Mouse (Mus musculus): ENCODE data around the gene Arhgap31. TPM values are rescaled to one million over a fixed set of nuclear protein-coding genes. Genes with fewer than 3 reads are reported as not detected.
A peak's percentile ranks its signal among the peaks of the same experiment; 100 is the strongest.

Gene Arhgap31
- total RNA-seq, 2 experiments from 2014 or later = 18.0 to 19.5 TPM

GRCm38 (mm10) chr16:38652653-38653052 lies 60.4 kb downstream of the Arhgap31 start:
- no peak for DNase-seq (ENCODE audit: low spot score in 2 of 2)

- no peak for DNase-seq (ENCODE audit: low spot score in 2 of 2)
Measured at GRCm38 (mm10) chr16:38651721-38652231, 61.3 kb downstream of the Arhgap31 start.

DNA sequence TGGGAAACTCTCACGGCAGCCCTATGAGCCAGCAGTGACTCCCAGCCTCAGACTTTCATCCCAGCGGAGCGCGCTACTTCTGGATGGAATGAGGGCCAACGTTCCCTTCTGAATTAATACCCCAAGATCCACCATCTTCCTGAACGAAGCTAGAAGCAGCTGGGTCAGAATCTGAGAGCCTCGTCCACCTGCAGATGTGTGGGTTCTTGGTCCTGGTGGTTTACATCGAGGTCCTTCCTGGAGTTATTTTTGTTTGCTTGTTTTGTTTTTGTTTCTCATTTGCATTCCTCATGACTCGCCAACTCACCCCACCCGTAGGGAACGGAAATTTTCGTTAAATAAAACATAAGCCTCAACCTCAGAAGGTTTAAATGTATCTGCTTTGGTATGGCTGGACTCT lies 61.8 kb downstream of the Arhgap31 start:
- DNase-seq (ENCODE audit: low spot score in 2 of 2) = no peak

DNA sequence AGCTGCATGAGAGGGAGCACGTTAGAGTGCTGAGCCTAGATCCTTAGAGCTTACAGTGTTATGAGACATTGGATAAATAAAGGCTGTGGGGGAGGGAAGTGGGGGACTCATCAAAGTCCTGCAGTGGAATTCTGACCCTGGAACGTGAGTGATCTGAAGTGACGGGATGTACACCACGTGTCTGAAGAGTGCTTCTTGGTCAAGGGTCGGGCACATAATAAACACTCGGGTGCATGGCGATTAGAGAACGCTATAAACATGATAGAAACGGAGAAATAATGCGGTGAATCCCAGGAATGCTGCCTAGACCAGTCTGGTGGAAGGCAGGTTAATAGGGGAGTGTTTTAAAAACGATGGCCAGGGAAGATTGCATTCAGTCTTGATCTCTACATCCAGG lies 63.6 kb downstream of the Arhgap31 start:
- no peak for DNase-seq (ENCODE audit: low spot score in 2 of 2)

DNA sequence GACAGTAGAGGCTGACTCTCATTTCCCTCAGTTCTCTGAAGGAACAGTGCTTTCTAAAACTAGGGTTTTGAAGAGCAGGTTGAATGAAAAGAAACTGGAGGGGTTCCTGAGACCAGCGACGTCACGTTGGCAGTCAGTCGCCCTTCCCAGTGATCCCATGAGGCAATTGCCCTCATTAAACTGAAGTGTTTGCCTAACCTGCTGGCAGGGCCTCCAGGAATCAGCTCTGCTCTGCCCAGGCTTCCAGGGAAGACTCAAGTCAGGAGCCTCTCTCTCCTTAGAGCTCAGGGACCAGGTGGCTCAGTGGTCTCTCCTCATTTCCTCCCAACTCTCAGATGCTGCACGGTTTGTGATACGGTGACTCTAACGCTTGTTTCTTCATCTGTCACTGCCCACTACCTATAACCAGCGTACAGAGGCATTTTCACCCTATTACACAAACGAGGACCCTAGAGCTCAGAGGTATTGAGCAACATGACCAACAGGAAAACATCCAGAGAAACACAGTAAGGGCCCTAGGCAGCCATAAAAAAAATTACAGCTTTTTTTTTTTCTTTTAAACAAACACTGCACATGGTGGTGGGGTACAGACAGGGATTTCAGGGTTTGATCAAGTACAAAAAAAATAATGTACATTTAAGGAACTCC lies 64.2 kb downstream of the Arhgap31 start:
- DNase-seq (ENCODE audit: low spot score in 2 of 2) = no peak

- DNase-seq (ENCODE audit: low spot score in 2 of 2) = no peak
Measured at GRCm38 (mm10) chr16:38648155-38648554, 64.9 kb downstream of the Arhgap31 start.

DNA sequence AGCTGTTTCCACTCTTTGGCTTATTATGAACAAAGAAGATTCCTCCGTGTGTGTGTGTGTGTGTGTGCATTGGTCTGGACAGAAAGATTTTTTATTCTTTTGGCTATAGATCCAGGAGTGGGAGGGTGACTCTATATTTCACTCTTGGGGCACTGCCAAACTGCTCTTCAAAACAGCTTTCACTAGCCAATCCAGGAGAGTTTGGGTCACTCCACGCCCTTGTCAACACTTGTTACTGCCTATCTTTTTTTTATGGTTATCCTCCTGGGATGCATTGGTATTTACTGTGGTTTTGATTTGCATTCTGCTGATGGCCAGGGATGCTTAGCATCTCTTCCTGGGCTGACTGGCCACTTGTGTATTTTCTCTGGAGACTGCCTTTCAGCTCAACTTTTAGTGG lies 68.6 kb downstream of the Arhgap31 start:
- DNase-seq (ENCODE audit: low spot score in 2 of 2) = no peak

DNA sequence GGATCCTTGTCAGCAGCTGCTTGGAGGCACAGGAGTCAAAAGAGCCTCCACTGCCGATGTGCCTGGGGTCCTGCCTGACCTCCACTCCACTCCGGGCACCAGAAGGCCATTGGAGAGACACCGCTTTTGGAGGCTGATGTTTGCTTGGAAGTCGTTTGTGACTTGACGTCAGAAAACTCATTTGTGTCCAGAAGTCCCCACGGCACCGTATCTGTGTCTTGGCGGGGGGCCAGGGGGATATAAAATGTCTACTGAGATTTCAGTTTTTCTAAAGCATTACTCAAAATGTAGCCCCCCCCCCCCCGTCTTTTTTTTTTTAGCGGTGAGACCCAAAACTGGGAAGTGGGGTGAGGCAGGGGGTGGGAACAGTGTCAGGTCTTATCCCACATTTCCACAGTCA lies 76.0 kb downstream of the Arhgap31 start:
- DNase-seq (ENCODE audit: low spot score in 2 of 2) = no peak

DNA sequence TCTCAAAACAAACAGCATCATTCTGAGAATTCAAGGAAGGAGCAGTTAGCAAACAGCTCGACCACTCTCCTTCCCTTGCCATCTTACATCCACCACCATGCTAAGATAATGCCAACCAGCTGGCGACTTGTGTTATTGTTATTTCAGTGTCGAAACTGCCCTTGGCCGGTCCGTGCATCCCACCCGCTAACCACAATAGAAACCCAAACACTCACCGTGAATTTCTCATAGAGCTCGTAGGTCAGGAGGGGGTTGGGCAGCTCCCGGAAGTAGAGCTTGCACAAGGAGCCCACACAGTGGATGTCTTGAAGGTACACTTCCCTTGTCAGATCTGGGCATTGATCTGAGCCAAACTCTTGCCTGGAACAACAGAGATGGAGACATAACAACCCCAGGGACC lies 76.4 kb downstream of the Arhgap31 start:
- no peak for DNase-seq (ENCODE audit: low spot score in 2 of 2)

GRCm38 (mm10) chr16:38635833-38636390 lies 77.2 kb downstream of the Arhgap31 start:
- DNase-seq (ENCODE audit: low spot score in 2 of 2) = no peak

DNA sequence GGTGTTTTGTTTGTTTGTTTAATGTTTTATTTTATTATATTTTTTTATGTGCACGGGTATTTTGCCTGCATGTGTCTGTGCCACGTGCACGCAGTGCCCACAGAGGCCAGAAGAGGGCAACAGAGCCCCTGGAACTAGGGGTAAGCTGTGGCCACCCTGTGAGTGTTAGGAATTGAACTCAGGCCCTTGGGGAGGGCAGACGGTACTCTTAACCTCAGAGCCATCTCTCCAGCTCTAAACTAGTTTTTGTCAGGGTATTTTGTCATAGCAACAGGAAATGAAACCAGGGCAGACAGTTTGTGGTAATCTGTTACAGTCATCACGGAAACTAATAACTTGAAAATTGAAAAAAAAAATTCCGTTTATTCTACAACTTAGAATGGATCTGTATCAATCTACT lies 80.9 kb downstream of the Arhgap31 start:
- peak in 1 of 2 experiments; percentile 49 for DNase-seq (ENCODE audit: low spot score in 2 of 2)

DNA sequence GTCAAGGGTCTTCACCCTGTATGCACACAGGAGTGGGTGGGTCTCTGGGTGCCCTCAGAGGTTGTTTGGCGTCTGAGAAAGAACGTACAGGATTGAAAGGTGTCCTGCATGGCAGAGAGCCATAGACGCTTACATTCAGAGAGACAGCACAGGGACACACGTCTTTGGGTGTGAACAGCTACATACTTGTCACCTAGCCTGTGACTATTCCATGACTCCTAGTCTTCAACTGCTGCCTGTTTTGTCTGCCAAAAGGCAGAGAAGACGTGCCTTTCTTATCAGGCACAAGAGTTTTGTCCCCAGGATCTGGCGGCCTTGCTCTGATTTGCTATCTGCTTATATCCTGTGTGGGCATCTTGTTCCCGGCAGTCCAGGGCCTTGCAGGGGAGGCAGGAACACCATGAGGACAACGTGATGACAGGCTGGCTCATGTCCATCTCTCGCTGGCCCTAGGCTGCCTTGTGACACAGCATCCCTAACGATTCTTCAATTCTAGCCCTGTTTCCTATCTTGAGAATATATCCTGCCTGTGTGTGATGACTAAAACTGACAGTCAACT lies 87.2 kb downstream of the Arhgap31 start:
- DNase-seq (ENCODE audit: low spot score in 2 of 2) = no peak

DNA sequence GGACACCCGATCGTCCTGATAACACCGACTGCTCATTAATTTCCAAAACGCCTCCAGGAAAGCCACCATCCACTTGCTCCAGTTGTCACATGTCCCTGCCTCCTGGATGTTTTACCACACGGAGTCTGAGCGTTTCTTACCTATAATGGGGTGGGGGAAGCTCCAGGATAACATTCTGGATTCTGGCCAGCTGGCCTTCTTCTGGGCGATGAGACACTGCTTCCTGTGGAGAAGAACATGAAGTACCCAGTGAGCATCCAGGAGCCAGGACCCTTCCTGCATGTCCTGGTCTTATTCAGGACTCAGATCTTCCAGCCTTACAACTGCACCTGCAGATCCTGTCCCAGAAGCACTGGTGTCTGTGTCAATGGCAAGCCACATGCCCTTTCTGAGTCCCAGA lies 87.7 kb downstream of the Arhgap31 start:
- DNase-seq (ENCODE audit: low spot score in 2 of 2) = no peak

GRCm38 (mm10) chr16:38624303-38624702 lies 88.8 kb downstream of the Arhgap31 start:
- no peak for DNase-seq (ENCODE audit: low spot score in 2 of 2)

GRCm38 (mm10) chr16:38622283-38622682 lies 90.8 kb downstream of the Arhgap31 start:
- DNase-seq (ENCODE audit: low spot score in 2 of 2) = peak in 1 of 2 experiments; percentile 21

DNA sequence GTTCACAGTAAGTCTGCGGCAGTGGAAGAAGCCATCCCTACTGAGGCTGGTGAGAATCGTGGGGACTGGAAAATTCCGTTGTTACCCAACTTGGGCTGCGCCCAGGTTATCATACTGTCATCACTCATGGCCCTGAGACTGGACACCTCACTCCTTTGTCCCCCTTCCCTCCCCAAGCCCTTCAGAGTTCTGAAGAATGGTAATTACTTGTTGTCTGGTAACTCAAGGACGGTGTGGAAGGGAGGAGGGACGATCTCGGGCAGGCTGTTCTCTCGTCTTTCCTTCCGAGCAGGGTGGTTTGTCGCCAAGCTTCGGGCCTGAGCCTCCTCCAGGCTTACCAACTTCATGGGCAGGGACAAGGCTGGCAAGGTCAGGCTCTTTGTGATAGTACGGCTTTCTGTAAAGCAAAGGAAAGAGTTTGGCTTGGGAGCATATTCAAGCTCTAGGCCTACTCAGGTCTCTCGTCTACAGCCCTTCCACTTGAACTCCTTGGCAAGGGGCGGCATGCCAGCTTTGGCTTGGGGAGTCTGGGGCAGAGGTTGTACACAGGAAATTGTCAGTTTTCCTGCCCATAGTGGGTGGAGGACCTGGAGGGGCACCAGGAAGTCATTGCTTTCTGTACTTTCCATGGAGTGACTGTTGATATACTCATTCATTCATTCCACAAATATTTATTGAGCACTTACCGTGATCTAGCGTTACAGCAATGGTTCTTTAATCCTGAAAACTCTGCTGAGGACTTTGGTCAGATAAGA lies 92.2 kb downstream of the Arhgap31 start:
- no peak for DNase-seq (ENCODE audit: low spot score in 2 of 2)

GRCm38 (mm10) chr16:38619054-38619453 lies 94.0 kb downstream of the Arhgap31 start:
- DNase-seq (ENCODE audit: low spot score in 2 of 2) = peak; percentile 68 to 92

DNA sequence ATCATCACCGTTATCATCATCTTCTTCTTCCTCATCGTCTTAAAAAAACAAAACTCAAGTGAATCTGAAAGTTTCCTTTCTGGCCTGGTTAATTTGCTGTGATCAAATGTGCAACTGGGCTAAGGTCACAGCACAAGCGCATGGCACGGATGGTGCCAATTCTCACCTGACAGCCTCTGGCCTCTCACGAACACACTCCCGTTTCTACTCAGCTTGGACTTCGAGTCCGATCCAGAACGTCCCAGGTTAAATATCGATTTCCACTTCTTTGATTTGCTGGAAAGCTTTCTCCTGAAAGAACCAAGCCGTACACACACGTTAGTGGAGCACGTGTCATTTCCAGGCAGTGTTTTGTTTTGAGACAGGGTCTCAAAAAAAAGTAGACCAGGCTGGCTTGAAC lies 95.1 kb downstream of the Arhgap31 start:
- DNase-seq (ENCODE audit: low spot score in 2 of 2) = no peak

DNA sequence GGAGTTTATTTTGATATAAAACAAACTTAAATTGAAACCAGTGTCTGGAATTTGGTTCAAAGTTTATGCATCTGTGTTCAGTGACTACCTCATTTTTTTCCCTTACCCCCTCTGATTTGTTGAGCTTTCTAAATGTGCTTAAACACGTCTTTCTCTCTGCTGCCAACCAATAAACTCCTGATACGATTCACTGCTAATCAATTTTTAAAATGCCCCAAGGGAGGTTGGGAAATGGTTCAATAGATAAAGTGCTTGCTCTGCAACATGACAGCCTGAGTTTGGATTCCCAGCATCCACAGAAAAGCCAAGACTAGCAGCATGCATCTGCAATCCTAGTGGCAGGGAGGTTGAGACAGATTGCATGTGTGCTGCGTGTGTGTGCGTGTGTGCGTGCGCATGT lies 99.4 kb downstream of the Arhgap31 start:
- DNase-seq (ENCODE audit: low spot score in 2 of 2) = no peak

GRCm38 (mm10) chr16:38612646-38613045 lies 100.4 kb downstream of the Arhgap31 start:
- no peak for DNase-seq (ENCODE audit: low spot score in 2 of 2)

DNA sequence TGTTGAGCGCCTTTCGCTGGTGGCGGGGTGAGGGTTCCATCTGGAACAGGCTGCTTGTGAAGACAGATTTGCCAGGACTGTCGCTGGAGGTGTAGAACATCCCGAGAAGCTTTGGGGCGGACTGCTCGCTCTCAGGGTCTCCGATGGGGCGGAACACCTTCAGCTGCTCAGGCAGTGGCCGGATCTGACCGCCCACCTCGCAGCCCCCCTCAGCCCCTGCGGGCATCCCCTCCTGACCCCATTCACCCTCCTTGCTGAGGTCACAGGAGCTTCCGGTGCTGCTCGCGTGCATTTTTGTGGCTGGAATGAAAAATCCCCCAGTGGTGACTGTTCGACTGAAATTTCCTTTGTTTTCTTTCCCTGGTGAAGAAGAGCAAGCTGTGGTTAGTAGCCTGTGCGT lies 104.0 kb downstream of the Arhgap31 start:
- DNase-seq (ENCODE audit: low spot score in 2 of 2) = no peak

DNA sequence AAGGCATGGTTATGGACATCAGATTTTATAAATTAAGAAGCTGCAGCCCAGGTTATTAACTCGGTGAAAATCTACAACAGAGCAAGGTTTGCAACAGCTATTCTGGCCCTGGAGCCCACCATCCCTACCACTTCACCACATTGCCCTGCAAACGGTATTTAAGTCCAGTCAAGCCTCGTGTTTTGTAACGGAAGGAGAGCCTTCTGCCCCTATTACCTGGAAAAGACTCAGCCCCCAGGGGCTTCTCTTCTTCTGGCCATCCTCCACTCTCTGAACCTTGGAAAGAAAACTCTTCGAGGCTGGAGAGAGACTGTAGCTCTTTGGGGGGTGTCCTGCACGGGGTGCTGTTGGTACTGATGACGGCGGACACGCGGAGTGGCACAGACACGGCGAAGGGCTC lies 104.4 kb downstream of the Arhgap31 start:
- no peak for DNase-seq (ENCODE audit: low spot score in 2 of 2)
